Mouse (Mus musculus) cerebellum, postnatal 4 days (tissue): ENCODE data around the gene Slc6a5.

Experiments used
- DNase-seq, 2 experiments: peaks; one replicate each; pipeline ENCODE4 v3.0.0; 2022; ENCODE audit warnings: low spot score in 2 of 2, mixed read lengths in 1 of 2

Gene Slc6a5

GRCm38 (mm10) chr7:49909850-49910249 lies at the start of gene Slc6a5:
Gene Slc6a5 (plus strand): TSS chr7:49910146.
- DNase-seq, result no peak

- DNase-seq, result no peak
These were observed 48.8 kb upstream of the Slc6a5 start for GRCm38 (mm10) chr7:49861196-49861595.

- DNase-seq, result no peak
These were observed 46.2 kb upstream of the Slc6a5 start for GRCm38 (mm10) chr7:49863753-49864152.

GRCm38 (mm10) chr7:49869656-49870055 lies 40.3 kb upstream of the Slc6a5 start:
- DNase-seq, result no peak

- no peak for DNase-seq
These were observed 39.7 kb upstream of the Slc6a5 start for GRCm38 (mm10) chr7:49870276-49870675.

GRCm38 (mm10) chr7:49877307-49877706 lies 32.6 kb upstream of the Slc6a5 start:
- DNase-seq, result no peak

- DNase-seq, result no peak
These were observed 30.9 kb upstream of the Slc6a5 start for GRCm38 (mm10) chr7:49879051-49879450.

GRCm38 (mm10) chr7:49879998-49880707 lies 29.8 kb upstream of the Slc6a5 start:
- DNase-seq, result no peak

GRCm38 (mm10) chr7:49882288-49882687 lies 27.7 kb upstream of the Slc6a5 start:
- DNase-seq, result no peak

GRCm38 (mm10) chr7:49882694-49883389 lies 27.1 kb upstream of the Slc6a5 start:
- peak in 1 of 2 experiments; percentile 16 for DNase-seq

GRCm38 (mm10) chr7:49887776-49888390 lies 22.1 kb upstream of the Slc6a5 start:
- no peak for DNase-seq

GRCm38 (mm10) chr7:49894786-49895185 lies 15.2 kb upstream of the Slc6a5 start:
- no peak for DNase-seq

- no peak for DNase-seq
These were observed 14.7 kb upstream of the Slc6a5 start for GRCm38 (mm10) chr7:49895296-49895695.

GRCm38 (mm10) chr7:49902003-49902552 lies 7.9 kb upstream of the Slc6a5 start:
- DNase-seq, result no peak

- DNase-seq, result no peak
These were observed 2.5 kb upstream of the Slc6a5 start for GRCm38 (mm10) chr7:49907191-49908171.

GRCm38 (mm10) chr7:49908181-49908855 lies 1.6 kb upstream of the Slc6a5 start:
- DNase-seq, result no peak

GRCm38 (mm10) chr7:49908990-49909411 lies 945 bp upstream of the Slc6a5 start:
- DNase-seq, result peak in 1 of 2 experiments; percentile 26

GRCm38 (mm10) chr7:49910361-49910760 lies 415 bp downstream of the Slc6a5 start:
- DNase-seq, result peak in 1 of 2 experiments; percentile 18

GRCm38 (mm10) chr7:49911147-49911946 lies 1.4 kb downstream of the Slc6a5 start:
- DNase-seq, result no peak

- peak in 1 of 2 experiments; percentile 12 for DNase-seq
These were observed 2.0 kb downstream of the Slc6a5 start for GRCm38 (mm10) chr7:49911947-49912262.
